Mouse (Mus musculus): ENCODE results near the gene Clec18a. TPM values are rescaled to one million over a fixed set of nuclear protein-coding genes. Genes with fewer than 3 reads are reported as not detected.

The Clec18a gene
- polyA plus RNA-seq, 1 experiment from 2014 or later = not detected

DNA sequence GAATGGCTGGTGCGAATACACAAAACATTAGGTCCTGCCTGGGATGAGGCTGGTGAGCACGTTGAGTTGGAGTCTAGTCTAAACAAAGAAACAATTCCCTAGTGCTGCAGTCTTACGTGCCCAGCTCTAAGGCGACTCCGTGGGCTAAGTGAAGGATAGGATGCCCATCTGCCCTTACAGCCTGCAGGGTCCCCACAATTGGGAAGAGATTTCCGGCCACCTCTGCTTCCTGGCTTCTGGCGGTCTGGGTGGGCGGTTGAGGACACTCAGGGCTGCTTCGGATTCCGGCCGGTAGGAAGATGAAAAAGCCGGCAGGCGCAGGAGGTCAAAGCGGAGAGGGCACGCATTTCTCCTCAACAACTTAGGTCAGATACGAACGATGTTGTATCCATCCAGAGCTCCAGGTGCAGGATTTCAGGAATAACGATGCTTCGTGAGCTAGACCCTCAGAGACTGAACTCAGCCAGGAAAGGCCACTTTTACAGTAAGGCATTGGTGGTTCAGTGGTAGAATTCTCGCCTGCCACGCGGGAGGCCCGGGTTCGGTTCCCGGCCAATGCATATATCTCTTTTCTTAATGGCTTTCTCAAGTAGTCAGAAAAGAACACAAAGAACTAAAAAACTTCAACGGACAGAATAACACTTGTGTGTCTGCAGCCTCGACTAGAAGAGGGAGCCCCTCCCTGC is 30.0 kb downstream of the Clec18a start:
- Histone ChIP-seq H3K9me3 (ENCODE audit: control insufficient read depth, low read depth, low read length) (no peaks in the 10 kb centered on the region), H3K27ac (ENCODE audit: low read length) (peak overlapping the region; percentile 33; the same call in 1 of the 2 replicates), H3K4me2 (replicated peaks; ENCODE audit: low read depth, low read length) (peak overlapping the region; percentile 85), H3K9ac (replicated peaks; ENCODE audit: low read depth, low read length) (peak overlapping the region; percentile 40; the same call in 1 of the 2 replicates), H3K27me3 (ENCODE audit: control insufficient read depth, insufficient read depth, low read length) (no peaks in the 10 kb centered on the region), H3K4me1 (ENCODE audit: control insufficient read depth, insufficient read depth, low read length) (peaks cover 10% of the 10 kb centered on the region; the same call in 1 of the 2 replicates), H3K36me3 (ENCODE audit: control insufficient read depth, insufficient read depth, low read length) (peaks cover 3% of the 10 kb centered on the region; the same call in 1 of the 2 replicates), H3K4me3 (ENCODE audit: low read depth, low read length) (peak overlapping the region; percentile 68)
- ATAC-seq (ENCODE audit: insufficient number of reproducible peaks, insufficient read depth, low FRiP score, low read depth) = peak; percentile 92
- WGBS = under 1% methylated on average over 27 of the region's 27 CpGs

DNA sequence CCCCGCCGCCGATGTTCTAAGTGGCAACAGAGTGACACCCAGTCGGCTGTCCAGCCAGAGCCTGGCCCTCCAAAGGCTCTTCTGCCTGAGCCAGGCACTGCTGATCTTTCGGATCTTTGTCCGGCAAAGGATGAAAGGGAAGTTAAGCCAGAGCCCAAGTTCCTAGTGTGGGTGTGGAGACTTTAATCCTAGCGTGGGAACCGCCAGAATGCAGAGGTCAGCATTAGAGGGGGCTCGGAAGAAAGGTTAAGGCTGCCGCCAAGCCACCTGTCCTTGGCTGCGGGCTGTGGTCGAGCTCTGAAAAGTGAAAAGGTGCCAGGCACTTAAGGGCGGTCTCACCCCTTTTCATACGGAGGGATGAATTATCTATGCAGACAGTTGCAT is 30.5 kb downstream of the Clec18a start:
- no peak for ATAC-seq (ENCODE audit: insufficient number of reproducible peaks, insufficient read depth, low FRiP score, low read depth)
- H3K4me2 ChIP-seq (replicated peaks; ENCODE audit: low read depth, low read length) = peak overlapping the region; percentile 85
- H3K27ac ChIP-seq (ENCODE audit: low read length) = no peak overlapping the region
- peaks cover 13% of the 10 kb centered on the region; the same call in 1 of the 2 replicates for H3K4me1 ChIP-seq (ENCODE audit: control insufficient read depth, insufficient read depth, low read length)
- 1% methylated on average over 14 of the region's 14 CpGs for WGBS
- H3K9me3 ChIP-seq (ENCODE audit: control insufficient read depth, low read depth, low read length) = no peaks in the 10 kb centered on the region
- no peaks in the 10 kb centered on the region for H3K27me3 ChIP-seq (ENCODE audit: control insufficient read depth, insufficient read depth, low read length)
- peak overlapping the region; percentile 68 for H3K4me3 ChIP-seq (ENCODE audit: low read depth, low read length)
- peak overlapping the region; percentile 40; the same call in 1 of the 2 replicates for H3K9ac ChIP-seq (replicated peaks; ENCODE audit: low read depth, low read length)
- H3K36me3 ChIP-seq (ENCODE audit: control insufficient read depth, insufficient read depth, low read length) = peaks cover 3% of the 10 kb centered on the region; the same call in 1 of the 2 replicates

GRCm38 (mm10) chr8:111058946-111059572 is 33.2 kb downstream of the Clec18a start:
- no peak overlapping the region for H3K9ac ChIP-seq (replicated peaks; ENCODE audit: low read depth, low read length)
- peaks cover 13% of the 10 kb centered on the region; the same call in 1 of the 2 replicates for H3K4me1 ChIP-seq (ENCODE audit: control insufficient read depth, insufficient read depth, low read length)
- no peaks in the 10 kb centered on the region for H3K9me3 ChIP-seq (ENCODE audit: control insufficient read depth, low read depth, low read length)
- peaks cover 15% of the 10 kb centered on the region for H3K36me3 ChIP-seq (ENCODE audit: control insufficient read depth, insufficient read depth, low read length)
- no peak overlapping the region for H3K4me2 ChIP-seq (replicated peaks; ENCODE audit: low read depth, low read length)
- no peak for ATAC-seq (ENCODE audit: insufficient number of reproducible peaks, insufficient read depth, low FRiP score, low read depth)
- no peak overlapping the region for H3K27ac ChIP-seq (ENCODE audit: low read length)
- WGBS = 78% methylated on average over 2 of the region's 2 CpGs
- H3K27me3 ChIP-seq (ENCODE audit: control insufficient read depth, insufficient read depth, low read length) = no peaks in the 10 kb centered on the region
- H3K4me3 ChIP-seq (ENCODE audit: low read depth, low read length) = no peak overlapping the region

GRCm38 (mm10) chr8:111056691-111057293 is 35.4 kb downstream of the Clec18a start:
- Histone ChIP-seq H3K36me3 (ENCODE audit: control insufficient read depth, insufficient read depth, low read length) (peaks cover 38% of the 10 kb centered on the region), H3K4me3 (ENCODE audit: low read depth, low read length) (peak overlapping the region; percentile 95), H3K4me2 (replicated peaks; ENCODE audit: low read depth, low read length) (peak overlapping the region; percentile 97), H3K27ac (ENCODE audit: low read length) (peak overlapping the region; percentile 88), H3K27me3 (ENCODE audit: control insufficient read depth, insufficient read depth, low read length) (no peaks in the 10 kb centered on the region), H3K9ac (replicated peaks; ENCODE audit: low read depth, low read length) (peak overlapping the region; percentile 95), H3K4me1 (ENCODE audit: control insufficient read depth, insufficient read depth, low read length) (peaks cover 13% of the 10 kb centered on the region; the same call in 1 of the 2 replicates), H3K9me3 (ENCODE audit: control insufficient read depth, low read depth, low read length) (no peaks in the 10 kb centered on the region)
- ATAC-seq (ENCODE audit: insufficient number of reproducible peaks, insufficient read depth, low FRiP score, low read depth) = peak; percentile 65
- under 1% methylated on average over 56 of the region's 63 CpGs for WGBS

DNA sequence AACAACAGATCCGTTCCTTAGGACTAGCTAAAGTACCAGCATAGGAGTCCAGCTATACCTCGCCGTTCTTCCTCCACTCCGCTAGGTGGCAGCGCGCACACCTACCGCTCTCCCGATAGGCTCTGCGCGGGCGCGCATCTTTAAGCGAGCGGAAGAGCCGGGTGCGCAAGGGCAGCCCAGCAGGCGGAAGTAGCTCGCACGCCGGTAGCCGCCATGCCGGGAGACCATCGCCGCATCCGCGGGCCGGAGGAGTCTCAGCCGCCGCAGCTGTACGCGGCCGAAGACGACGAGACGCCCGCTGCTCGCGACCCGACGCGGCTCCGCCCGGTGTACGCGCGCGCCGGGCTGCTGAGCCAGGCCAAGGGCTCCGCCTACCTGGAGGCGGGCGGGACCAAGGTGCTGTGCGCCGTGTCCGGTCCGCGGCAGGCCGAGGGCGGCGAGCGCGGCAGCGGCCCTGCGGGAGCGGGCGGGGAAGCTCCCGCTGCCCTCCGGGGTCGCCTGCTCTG is 36.0 kb downstream of the Clec18a start, which contains the start of gene Exosc6:
TSS of gene Exosc6 (plus strand) at position 182 of the 506 bp plus-strand sequence.
- H3K4me3 ChIP-seq (ENCODE audit: low read depth, low read length) = peak within 1 kb of the TSS; percentile 95
- H3K9me3 ChIP-seq (ENCODE audit: control insufficient read depth, low read depth, low read length) = no peaks in the 10 kb centered on the region
- peak within 1 kb of the TSS; percentile 95 for H3K9ac ChIP-seq (replicated peaks; ENCODE audit: low read depth, low read length)
- WGBS = under 1% methylated on average over 65 of the region's 68 CpGs
- H3K36me3 ChIP-seq (ENCODE audit: control insufficient read depth, insufficient read depth, low read length) = peaks cover 41% of the 10 kb centered on the region
- no peaks in the 10 kb centered on the region for H3K27me3 ChIP-seq (ENCODE audit: control insufficient read depth, insufficient read depth, low read length)
- peak; percentile 89 for ATAC-seq (ENCODE audit: insufficient number of reproducible peaks, insufficient read depth, low FRiP score, low read depth)
- H3K4me2 ChIP-seq (replicated peaks; ENCODE audit: low read depth, low read length) = peak within 1 kb of the TSS; percentile 97
- H3K4me1 ChIP-seq (ENCODE audit: control insufficient read depth, insufficient read depth, low read length) = peaks cover 9% of the 10 kb centered on the region; the same call in 1 of the 2 replicates
- H3K27ac ChIP-seq (ENCODE audit: low read length) = peak within 1 kb of the TSS; percentile 88

DNA sequence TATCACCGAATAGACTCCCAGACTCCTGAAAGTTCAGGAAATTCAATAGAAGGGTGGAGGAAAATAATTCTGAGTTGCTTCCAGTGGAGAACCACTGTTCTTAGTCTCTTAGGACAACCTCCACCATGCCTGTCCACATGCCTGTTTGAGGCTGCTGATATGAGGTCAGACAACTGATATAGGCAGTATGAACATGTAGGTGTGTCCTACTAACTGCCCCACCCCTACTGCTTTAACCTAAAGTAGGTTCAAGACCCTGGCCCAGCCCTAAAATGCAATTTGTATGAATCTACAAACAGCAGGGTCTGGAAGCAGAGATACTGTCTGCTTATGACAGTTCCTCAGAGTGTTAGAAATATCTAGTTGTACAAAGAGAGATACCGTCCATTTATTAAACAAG is 36.6 kb downstream of the Clec18a start:
- no peak for ATAC-seq (ENCODE audit: insufficient number of reproducible peaks, insufficient read depth, low FRiP score, low read depth)
- no peak overlapping the region for H3K9ac ChIP-seq (replicated peaks; ENCODE audit: low read depth, low read length)
- H3K9me3 ChIP-seq (ENCODE audit: control insufficient read depth, low read depth, low read length) = no peaks in the 10 kb centered on the region
- H3K36me3 ChIP-seq (ENCODE audit: control insufficient read depth, insufficient read depth, low read length) = peaks cover 45% of the 10 kb centered on the region
- no peaks in the 10 kb centered on the region for H3K27me3 ChIP-seq (ENCODE audit: control insufficient read depth, insufficient read depth, low read length)
- peaks cover 8% of the 10 kb centered on the region; the same call in 1 of the 2 replicates for H3K4me1 ChIP-seq (ENCODE audit: control insufficient read depth, insufficient read depth, low read length)
- H3K4me2 ChIP-seq (replicated peaks; ENCODE audit: low read depth, low read length) = no peak overlapping the region
- WGBS = 63% methylated on average over 2 of the region's 2 CpGs
- H3K27ac ChIP-seq (ENCODE audit: low read length) = no peak overlapping the region
- no peak overlapping the region for H3K4me3 ChIP-seq (ENCODE audit: low read depth, low read length)

GRCm38 (mm10) chr8:111055031-111055634 is 37.1 kb downstream of the Clec18a start:
- 90% methylated on average over 17 of the region's 17 CpGs for WGBS
- no peak overlapping the region for H3K4me3 ChIP-seq (ENCODE audit: low read depth, low read length)
- H3K9me3 ChIP-seq (ENCODE audit: control insufficient read depth, low read depth, low read length) = no peaks in the 10 kb centered on the region
- no peak overlapping the region for H3K27ac ChIP-seq (ENCODE audit: low read length)
- no peak for ATAC-seq (ENCODE audit: insufficient number of reproducible peaks, insufficient read depth, low FRiP score, low read depth)
- H3K4me1 ChIP-seq (ENCODE audit: control insufficient read depth, insufficient read depth, low read length) = peaks cover 8% of the 10 kb centered on the region; the same call in 1 of the 2 replicates
- H3K4me2 ChIP-seq (replicated peaks; ENCODE audit: low read depth, low read length) = no peak overlapping the region
- no peak overlapping the region for H3K9ac ChIP-seq (replicated peaks; ENCODE audit: low read depth, low read length)
- H3K36me3 ChIP-seq (ENCODE audit: control insufficient read depth, insufficient read depth, low read length) = peaks cover 50% of the 10 kb centered on the region
- no peaks in the 10 kb centered on the region for H3K27me3 ChIP-seq (ENCODE audit: control insufficient read depth, insufficient read depth, low read length)
